Mouse (Mus musculus) midbrain, embryonic 15.5 days (tissue): ENCODE measurements around the gene Abtb2. TPM values are rescaled to one million over a fixed set of nuclear protein-coding genes. Genes with fewer than 3 reads are reported as not detected.
A peak's percentile ranks its signal among the peaks of the same experiment; 100 is the strongest.

Source experiments
- ATAC-seq: fragments of 200-750 bp; cut with Nextera tagmentation; replicated peaks from 2 replicates; pipeline ENCODE4 v1.8.0; 2017; ENCODE audit warnings: moderate TSS enrichment
- H3K27ac ChIP-seq: fragments of 300-500 bp; sonication (generic); 2 replicates; pipeline ENCODE4 v1.5.1; 2015; ENCODE audit warnings: mild to moderate bottlenecking, inconsistent platforms
- H3K27me3 ChIP-seq: fragments of 300-500 bp; sonication (generic); replicated peaks from 2 replicates; pipeline ENCODE4 v1.6.1; 2015; ENCODE audit warnings: inconsistent platforms
- H3K36me3 ChIP-seq: fragments of 300-500 bp; sonication (generic); replicated peaks from 2 replicates; pipeline ENCODE4 v1.6.1; 2015; ENCODE audit warnings: inconsistent platforms
- H3K4me1 ChIP-seq: fragments of 300-500 bp; sonication (generic); 2 replicates; pipeline ENCODE4 v1.6.1; 2015; ENCODE audit warnings: inconsistent platforms
- H3K4me2 ChIP-seq: fragments of 300-500 bp; sonication (generic); 2 replicates; pipeline ENCODE4 v1.6.1; 2015; ENCODE audit warnings: inconsistent platforms, mild to moderate bottlenecking, moderate library complexity
- H3K4me3 ChIP-seq: fragments of 300-500 bp; sonication (generic); 2 replicates; pipeline ENCODE4 v1.5.1; 2015; ENCODE audit warnings: mild to moderate bottlenecking, inconsistent platforms
- H3K9ac ChIP-seq: fragments of 300-500 bp; sonication (generic); 2 replicates; pipeline ENCODE4 v1.6.1; 2015; ENCODE audit warnings: mild to moderate bottlenecking, inconsistent platforms
- H3K9me3 ChIP-seq: fragments of 300-500 bp; sonication (generic); 2 replicates; pipeline ENCODE4 v1.6.1; 2016; ENCODE audit warnings: inconsistent platforms
- WGBS: fragments of 180-500 bp; shearing (Covaris S2); methylation state at CpG from one replicate; pipeline ENCODE4 v1.1.7; 2015; ENCODE audit warnings: mixed read lengths; 5-methylcytosine and 5-hydroxymethylcytosine counted together
- polyA plus RNA-seq: library from polyadenylated mRNA; unstranded; fragments of >200 nt; fragmentation: Nextera tagmentation; extraction: Ambion mirVana; gene quantifications from 2 replicates; pipeline ENCODE4 v1.2.1, GENCODE M21; 2015

Gene Abtb2
- polyA plus RNA-seq, 1 experiment from 2014 or later, result 10.3 TPM

GRCm38 (mm10) chr2:103762492-103762891 lies 196.4 kb downstream of the Abtb2 start:
- WGBS, result 55% methylated on average over 1 of the region's 1 CpGs
- Histone ChIP-seq H3K9ac (no peak overlapping the region), H3K4me1 (peaks cover 22% of the 10 kb centered on the region), H3K4me3 (no peak overlapping the region), H3K4me2 (0 out of 2 replicates have a peak overlapping the region, but pooled peaks have one; percentile 92), H3K9me3 (no peaks in the 10 kb centered on the region), H3K36me3 (peaks cover 15% of the 10 kb centered on the region), H3K27ac (no peak overlapping the region), H3K27me3 (no peaks in the 10 kb centered on the region)
- ATAC-seq, result no peak

Other genes starting within 250 kb of the Abtb2 start
- not detected in 2 replicates for gene Elf5, start 154.6 kb upstream of the Abtb2 start, polyA plus RNA-seq
- 83.4 and 86.2 TPM in 2 replicates for gene Cat, start 81.2 kb upstream of the Abtb2 start, polyA plus RNA-seq
- gene Nat10, start 195.0 kb downstream of the Abtb2 start, polyA plus RNA-seq, result 20.1 and 20.4 TPM in 2 replicates
- 364 and 368 TPM in 2 replicates for gene Caprin1, start 231.3 kb downstream of the Abtb2 start, polyA plus RNA-seq